Mouse (Mus musculus) E14TG2a.4 (cell line): ENCODE data around the gene Arhgap5.

Source experiments
- H3K27me3 ChIP-seq: 2 replicates; pipeline ENCODE4 v1.6.1; 2014; ENCODE audit warnings: low read length, control low read depth; ENCODE audit not compliant: insufficient read depth
- H3K36me3 ChIP-seq: 2 replicates; pipeline ENCODE4 v1.6.1; 2014; ENCODE audit warnings: low read length, control low read depth; ENCODE audit not compliant: insufficient read depth
- H3K4me1 ChIP-seq: replicated peaks from 2 replicates; pipeline ENCODE4 v1.6.1; 2014; ENCODE audit warnings: low read depth, low read length, control low read depth
- H3K4me3 ChIP-seq: replicated peaks from 2 replicates; pipeline ENCODE4 v1.5.1; 2014; ENCODE audit warnings: mild to moderate bottlenecking, low read length
- H3K9me3 ChIP-seq: 2 replicates; pipeline ENCODE4 v1.6.1; 2014; ENCODE audit warnings: low read length, control low read depth
- CTCF ChIP-seq: conservative IDR thresholded peaks from 2 replicates; pipeline ENCODE4 v1.5.1; 2014; ENCODE audit warnings: low read length
- NANOG ChIP-seq: IDR thresholded peaks from 2 replicates; pipeline ENCODE4 v1.6.1; 2014; ENCODE audit warnings: borderline replicate concordance, low read length, mixed read lengths
- POU5F1 ChIP-seq: IDR thresholded peaks from 2 replicates; pipeline ENCODE4 v1.6.1; 2014; ENCODE audit warnings: low read length, borderline replicate concordance

Gene Arhgap5

DNA sequence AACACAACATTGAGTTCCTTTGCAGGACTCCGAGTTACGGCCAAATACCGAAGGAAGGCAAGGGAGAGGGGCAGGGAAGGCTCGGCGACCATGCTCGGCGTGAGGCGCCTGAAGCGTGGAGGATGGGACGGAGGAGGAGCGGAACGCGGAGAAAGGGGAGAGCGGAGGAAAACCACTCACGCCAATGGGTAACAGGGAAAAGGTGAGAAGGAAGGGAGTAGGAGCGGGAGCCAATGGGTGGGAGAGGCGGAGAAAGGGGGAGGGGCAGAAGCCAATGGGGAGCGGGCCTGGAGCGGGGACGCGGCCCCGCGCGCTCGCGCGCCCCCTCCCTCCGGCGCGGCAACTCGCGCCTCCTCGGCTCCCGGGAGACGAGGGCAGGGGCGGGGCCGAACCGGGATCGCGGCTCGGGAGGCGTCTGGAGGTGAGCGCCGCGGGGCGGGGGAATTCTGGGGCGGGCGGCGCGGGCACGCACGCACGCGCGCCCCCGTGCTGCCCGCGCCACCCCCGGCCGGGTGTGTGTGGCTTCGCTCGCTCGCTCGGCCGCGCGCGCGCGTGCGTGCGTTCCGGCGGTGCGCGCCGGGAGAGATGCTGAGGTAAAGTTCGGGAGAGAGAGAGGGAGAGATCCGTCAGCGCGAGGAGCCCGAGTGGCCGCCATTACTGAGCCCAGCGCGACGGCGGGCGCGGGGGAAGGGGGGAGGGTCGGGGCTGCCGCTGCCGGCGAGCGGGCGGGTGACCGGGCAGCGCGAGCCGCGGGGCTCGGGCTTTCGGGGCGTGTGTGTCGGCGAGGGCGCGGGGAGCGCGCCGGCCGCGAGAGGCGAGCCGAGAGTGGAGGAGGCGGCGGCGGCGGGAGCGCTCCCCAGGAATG is at the start of gene Arhgap5:
Gene Arhgap5, plus strand, starts transcription at position 517 of the 865 bp plus-strand sequence.
- TF ChIP-seq POU5F1 (no peak), CTCF (no peak), NANOG (no peak)
- H3K4me1 ChIP-seq: peaks cover 22% of the 10 kb centered on the region
- peak within 1 kb of the TSS; percentile 92 for H3K4me3 ChIP-seq
- no peaks in the 10 kb centered on the region for H3K27me3 ChIP-seq
- no peaks in the 10 kb centered on the region for H3K9me3 ChIP-seq
- no peaks in the 10 kb centered on the region for H3K36me3 ChIP-seq

DNA sequence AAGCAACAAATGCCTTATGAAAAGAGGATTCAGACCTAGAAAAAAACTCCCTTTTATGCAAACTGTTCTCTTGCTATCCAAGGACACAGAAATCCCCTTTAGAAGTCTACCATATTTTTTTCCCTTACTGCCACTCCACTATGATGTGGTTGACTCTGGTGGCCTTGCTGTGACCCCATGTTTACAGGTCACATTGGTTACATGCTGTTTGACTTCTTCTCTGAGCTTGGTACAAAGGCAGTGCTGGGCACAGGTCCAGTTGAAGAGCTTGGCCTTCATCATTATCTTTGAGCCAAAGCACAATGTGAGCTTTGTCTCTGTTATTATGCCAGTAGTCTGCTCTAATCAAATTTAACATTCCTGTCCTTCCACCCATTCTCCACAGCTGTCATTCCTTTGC is 39.2 kb upstream of the Arhgap5 start:
- no peaks in the 10 kb centered on the region for H3K27me3 ChIP-seq
- TF ChIP-seq POU5F1 (no peak), NANOG (no peak), CTCF (no peak)
- H3K36me3 ChIP-seq: no peaks in the 10 kb centered on the region
- H3K4me3 ChIP-seq: no peak overlapping the region
- H3K9me3 ChIP-seq: no peaks in the 10 kb centered on the region
- H3K4me1 ChIP-seq: no peaks in the 10 kb centered on the region

DNA sequence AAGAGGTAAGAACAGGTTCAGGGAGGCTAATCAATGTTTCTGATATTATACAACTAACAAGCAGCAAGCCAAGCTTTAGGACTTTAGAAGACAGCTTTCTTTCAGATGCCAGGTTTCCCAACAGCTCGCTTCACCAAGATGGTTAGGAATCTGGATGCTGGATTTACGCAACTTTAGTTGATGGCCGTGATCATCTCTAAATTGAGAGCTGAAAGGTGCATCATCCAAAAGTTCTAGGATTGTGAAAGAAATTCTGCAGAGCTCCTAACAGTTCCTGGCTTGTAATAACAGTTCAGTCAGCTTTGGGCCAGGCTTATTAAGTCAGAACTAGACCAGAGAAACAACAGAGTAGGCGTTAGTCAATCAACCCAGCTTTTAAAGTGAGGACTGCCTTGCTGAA is 32.2 kb upstream of the Arhgap5 start:
- no peaks in the 10 kb centered on the region for H3K9me3 ChIP-seq
- H3K4me3 ChIP-seq: no peak overlapping the region
- H3K36me3 ChIP-seq: no peaks in the 10 kb centered on the region
- no peaks in the 10 kb centered on the region for H3K27me3 ChIP-seq
- peaks cover 12% of the 10 kb centered on the region for H3K4me1 ChIP-seq
- no peak for TF ChIP-seq NANOG
- no peak for TF ChIP-seq CTCF
- no peak for TF ChIP-seq POU5F1

DNA sequence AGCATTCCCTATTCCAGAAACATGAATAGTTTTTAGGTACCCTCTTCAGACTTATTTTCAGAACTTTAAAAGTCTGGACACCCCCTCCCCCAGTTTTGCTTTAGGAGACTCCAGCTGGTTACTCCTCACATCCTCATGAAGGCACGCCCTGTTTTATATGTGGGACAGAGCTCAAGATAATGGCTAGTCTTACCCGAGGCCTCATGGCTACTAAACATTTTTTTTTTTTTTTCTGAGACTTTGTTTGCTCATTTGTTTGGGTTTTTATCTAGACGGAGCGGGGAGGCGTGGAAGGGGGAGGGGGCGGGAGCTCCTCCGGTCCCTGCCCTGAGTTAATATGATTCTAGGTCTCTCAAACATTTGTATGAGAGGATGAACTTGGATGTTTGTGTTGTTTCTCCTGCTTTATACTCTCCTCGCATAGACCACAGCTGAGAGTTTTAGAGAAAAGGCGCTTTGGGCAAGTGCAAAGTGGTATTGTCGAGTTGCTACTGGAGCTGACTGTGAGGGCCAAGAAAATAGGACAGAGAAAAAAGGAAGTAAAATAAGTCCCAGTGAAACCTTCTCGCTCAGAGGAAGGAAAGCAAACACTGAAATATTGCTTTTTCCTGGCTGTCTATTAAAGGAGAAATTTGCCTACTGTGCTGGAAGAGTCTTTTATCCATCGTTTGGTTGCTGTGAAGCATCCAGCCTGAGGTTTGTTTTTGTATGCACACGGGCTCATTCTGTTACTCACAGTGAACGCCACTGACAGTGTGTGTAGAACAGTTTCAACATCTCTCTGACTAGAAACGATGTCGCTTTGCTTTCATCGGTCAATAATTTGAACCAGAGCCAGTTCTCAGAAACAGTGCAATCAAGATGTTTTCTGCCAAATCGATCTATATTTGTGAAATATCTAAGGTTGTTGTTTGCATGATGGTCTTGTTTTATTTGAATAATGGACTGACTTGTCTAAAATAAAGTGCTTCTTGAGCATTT is 29.5 kb upstream of the Arhgap5 start:
- Histone ChIP-seq H3K4me3 (no peak overlapping the region), H3K9me3 (no peaks in the 10 kb centered on the region), H3K27me3 (no peaks in the 10 kb centered on the region), H3K36me3 (no peaks in the 10 kb centered on the region), H3K4me1 (peaks cover 12% of the 10 kb centered on the region)
- TF ChIP-seq POU5F1 (no peak), CTCF (no peak), NANOG (no peak)

DNA sequence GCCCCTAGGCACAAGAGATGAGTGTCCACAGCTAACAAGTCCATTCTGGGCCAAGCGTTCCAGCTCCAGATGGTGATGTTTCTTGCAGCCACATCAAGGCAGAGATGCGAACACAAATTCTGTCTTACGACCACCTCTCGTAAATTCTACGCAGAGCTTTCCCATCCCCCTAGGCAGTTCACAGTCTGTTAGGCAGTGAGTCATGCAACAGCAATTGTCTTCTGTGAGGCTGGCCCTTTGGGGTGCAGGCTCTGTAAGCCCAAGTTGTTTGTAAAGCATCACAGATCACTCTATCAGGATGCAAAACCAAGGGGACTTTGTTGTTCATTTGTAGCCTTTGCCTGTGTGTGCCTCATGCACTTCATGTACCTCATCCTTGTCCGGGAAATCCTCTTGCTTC is 27.7 kb upstream of the Arhgap5 start:
- no peak for TF ChIP-seq CTCF
- TF ChIP-seq POU5F1: no peak
- no peak for TF ChIP-seq NANOG
- Histone ChIP-seq H3K36me3 (no peaks in the 10 kb centered on the region), H3K4me3 (no peak overlapping the region), H3K9me3 (no peaks in the 10 kb centered on the region), H3K4me1 (peaks cover 5% of the 10 kb centered on the region; the same call in 1 of the 2 replicates), H3K27me3 (no peaks in the 10 kb centered on the region)

DNA sequence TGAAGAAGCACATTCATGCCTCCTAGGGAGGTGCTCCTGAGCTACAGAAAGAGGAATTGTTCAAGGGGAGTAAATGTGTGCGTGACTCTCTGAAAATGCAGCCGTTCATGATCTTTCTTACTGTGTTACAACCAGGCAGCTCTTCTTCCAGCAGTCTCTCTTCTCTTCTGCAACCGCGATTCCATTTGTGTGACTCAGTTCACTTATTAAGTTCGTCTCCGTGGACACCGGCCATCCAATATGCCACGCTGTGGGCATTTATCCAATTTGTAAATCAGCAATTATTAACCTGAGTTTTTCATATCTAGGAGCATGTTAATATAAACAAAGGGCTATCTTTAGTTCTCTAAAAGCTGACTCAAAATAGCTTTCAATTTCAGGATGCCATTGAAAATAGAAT is 25.2 kb upstream of the Arhgap5 start:
- Histone ChIP-seq H3K36me3 (no peaks in the 10 kb centered on the region), H3K9me3 (no peaks in the 10 kb centered on the region), H3K4me3 (no peak overlapping the region), H3K4me1 (no peaks in the 10 kb centered on the region), H3K27me3 (no peaks in the 10 kb centered on the region)
- TF ChIP-seq CTCF (no peak), POU5F1 (no peak), NANOG (no peak)

DNA sequence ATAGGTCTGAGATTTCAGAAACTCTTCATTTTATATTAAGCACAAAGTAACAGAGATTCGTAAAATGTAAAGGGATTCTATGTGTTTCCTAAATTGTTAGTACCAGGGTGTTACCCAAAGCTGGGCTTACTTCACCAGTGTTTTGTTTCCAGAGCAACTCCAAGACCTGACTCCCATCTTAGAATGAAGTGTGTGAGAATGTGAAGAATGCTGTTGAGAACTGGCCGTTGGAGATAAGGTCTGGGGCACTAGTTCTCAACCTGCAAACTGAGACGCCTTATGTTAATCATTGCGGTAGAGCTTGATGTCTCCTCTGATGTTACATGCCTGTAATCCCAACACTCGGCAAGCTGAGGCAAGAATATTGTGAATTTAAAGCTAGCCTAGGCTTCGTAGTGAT is 24.4 kb upstream of the Arhgap5 start:
- no peak for TF ChIP-seq POU5F1
- H3K36me3 ChIP-seq: no peaks in the 10 kb centered on the region
- H3K4me1 ChIP-seq: peaks cover 3% of the 10 kb centered on the region; the same call in 1 of the 2 replicates
- no peaks in the 10 kb centered on the region for H3K27me3 ChIP-seq
- no peak overlapping the region for H3K4me3 ChIP-seq
- H3K9me3 ChIP-seq: no peaks in the 10 kb centered on the region

DNA sequence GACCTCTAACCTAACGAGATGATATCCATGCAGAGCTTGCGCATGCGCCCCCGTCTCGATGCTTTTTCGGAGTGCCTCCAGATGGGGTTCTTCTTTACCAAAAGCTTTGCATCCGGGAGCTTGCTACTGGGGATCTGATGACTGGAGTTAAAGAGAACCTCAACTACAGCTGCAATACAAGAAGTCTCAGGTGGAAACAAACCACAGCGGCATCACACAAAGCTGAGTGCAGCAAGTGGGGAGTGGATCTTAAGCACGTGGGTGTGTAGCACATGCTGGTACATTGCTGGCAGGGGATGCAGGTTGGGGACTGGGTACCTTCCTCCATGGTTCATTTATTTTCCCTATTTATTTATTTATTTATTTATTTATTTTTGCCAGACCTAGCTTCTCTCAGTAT is 22.9 kb upstream of the Arhgap5 start:
- H3K9me3 ChIP-seq: no peaks in the 10 kb centered on the region
- H3K27me3 ChIP-seq: no peaks in the 10 kb centered on the region
- H3K4me3 ChIP-seq: no peak overlapping the region
- peaks cover 11% of the 10 kb centered on the region; the same call in 1 of the 2 replicates for H3K4me1 ChIP-seq
- no peaks in the 10 kb centered on the region for H3K36me3 ChIP-seq
- TF ChIP-seq POU5F1: no peak
- TF ChIP-seq NANOG: no peak
